Mouse (Mus musculus) urinary bladder, postnatal 4 days (tissue): Measurements from ENCODE around the gene Klhl26.

Experiments
- DNase-seq, 2 experiments: peaks; one replicate each; pipeline ENCODE4 v3.0.0; 2021 to 2022; ENCODE audit warnings: low spot score in 2 of 2

Gene Klhl26

DNA sequence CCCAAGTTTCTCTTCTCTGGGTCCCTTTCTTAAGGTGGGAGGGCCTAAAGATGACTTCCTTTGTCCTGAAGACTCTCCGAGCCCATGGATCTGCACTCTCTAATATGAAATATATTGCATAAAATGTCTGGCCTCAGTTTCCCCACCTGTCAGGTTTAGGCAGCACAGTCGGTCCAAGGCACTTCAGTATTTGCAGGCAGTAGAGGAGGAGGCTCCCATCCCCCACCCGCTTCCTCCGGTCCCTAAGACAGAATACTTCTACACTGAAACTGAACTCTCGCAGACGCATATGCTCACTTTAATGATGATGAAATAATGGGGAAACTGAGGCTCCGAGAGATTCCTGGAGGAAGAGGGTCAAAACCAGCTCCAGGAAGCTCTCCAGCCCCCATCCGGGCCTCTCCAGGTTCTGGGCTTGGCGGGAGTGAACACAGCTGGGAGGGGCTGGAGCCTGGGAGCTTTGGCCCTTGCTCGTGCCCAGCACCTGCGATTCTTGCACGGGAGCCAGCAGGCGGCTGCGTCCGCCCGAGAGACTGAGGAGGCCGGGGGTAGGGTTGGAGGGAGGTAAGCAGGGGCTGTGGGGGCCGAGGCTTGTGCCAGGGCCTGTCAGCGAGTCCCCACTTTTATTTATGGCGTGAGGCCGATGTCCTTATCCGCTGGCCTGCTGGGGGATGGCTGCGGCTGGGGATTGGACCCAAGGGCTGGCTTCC, 25.2 kb upstream of the Klhl26 start:
- peak in 1 of 2 experiments; percentile 32 for DNase-seq

GRCm38 (mm10) chr8:70500386-70501301, 23.9 kb upstream of the Klhl26 start:
- DNase-seq = no peak

- no peak for DNase-seq
Observed at GRCm38 (mm10) chr8:70495771-70496062, 18.9 kb upstream of the Klhl26 start.

DNA sequence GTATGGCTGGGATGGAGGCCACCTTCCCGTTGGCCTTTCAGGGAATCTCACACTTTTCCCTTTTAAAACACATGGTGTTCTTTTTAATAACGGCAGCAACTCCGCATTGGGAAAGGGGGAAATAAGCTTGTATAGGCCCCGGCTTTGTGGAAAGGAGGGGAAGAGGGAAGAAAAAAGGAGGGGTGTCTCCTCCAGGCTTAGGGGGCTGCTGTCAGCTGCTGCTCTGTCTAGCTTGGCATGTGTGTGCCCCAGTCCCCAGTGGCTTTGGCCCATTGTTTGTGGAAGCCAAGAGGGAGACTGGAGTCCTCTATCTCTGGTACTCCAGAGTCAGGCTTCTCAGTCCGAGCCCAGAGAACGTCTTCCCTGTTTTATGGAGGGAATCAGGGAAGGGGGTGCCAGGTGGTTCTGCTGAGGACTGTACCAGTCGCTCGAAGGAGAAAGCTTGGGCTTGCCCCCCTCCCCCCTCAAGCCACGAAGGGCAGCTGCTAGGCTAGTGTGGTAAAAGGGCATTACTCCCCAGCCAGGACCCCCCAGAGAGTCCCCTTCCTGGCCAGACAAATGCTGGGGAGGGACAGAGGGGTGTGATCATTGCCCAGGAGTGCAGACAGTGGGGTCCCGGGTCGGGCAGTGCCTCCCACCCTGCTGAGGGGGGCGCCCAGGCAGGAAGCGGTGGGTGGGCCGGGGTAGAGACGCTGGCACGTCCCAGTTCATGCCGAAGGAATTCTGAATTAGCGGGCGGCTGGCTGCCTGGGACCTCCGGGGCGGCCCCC, 18.4 kb upstream of the Klhl26 start:
- DNase-seq = no peak

GRCm38 (mm10) chr8:70494416-70494945, 17.7 kb upstream of the Klhl26 start:
- DNase-seq = no peak

DNA sequence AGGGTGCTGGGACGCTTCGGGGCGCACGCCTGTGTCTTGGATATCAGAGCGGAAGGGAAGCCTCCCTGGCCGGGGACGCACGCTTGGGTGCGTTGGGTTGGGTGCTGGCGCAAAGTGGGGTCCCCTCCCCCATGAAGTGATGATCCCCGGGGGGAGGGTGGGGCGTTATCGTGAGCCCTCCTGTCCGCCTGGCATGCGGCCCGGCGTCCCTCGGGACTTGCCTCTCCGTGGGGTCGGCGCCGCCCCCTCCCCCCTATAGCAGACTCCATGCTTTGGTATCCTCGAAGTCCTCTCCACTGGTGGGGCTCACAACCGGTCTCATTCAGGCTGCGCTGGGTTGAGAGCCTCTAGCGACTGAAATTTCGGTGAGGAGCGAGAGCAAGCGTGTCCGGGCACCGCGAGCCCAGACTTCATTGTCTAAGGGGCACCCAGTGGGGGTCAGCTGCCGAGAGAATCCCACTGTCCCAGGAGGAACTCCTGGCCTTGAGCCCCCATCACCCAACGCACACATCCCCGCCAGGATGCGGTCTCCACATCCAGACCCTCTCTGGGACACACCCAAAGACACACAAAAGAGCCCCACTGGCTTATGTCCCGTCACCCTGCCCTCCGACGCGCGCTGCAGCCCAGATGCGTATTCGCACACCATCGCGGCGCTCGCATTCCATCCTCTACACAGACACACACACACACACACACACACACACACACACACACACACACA, 17.1 kb upstream of the Klhl26 start:
- no peak for DNase-seq

- DNase-seq = no peak
Observed at GRCm38 (mm10) chr8:70492664-70493640, 16.2 kb upstream of the Klhl26 start, which contains the start of gene Crlf1. Gene Crlf1, plus strand, starts transcription at chr8:70493158.

- no peak for DNase-seq
Observed at GRCm38 (mm10) chr8:70490880-70491495, 14.2 kb upstream of the Klhl26 start.

GRCm38 (mm10) chr8:70490061-70490879, 13.5 kb upstream of the Klhl26 start:
- no peak for DNase-seq

- DNase-seq = no peak
Observed at GRCm38 (mm10) chr8:70489576-70489975, 12.8 kb upstream of the Klhl26 start.

- no peak for DNase-seq
Observed at GRCm38 (mm10) chr8:70488931-70489470, 12.2 kb upstream of the Klhl26 start.

GRCm38 (mm10) chr8:70487993-70488796, 11.4 kb upstream of the Klhl26 start:
- no peak for DNase-seq

DNA sequence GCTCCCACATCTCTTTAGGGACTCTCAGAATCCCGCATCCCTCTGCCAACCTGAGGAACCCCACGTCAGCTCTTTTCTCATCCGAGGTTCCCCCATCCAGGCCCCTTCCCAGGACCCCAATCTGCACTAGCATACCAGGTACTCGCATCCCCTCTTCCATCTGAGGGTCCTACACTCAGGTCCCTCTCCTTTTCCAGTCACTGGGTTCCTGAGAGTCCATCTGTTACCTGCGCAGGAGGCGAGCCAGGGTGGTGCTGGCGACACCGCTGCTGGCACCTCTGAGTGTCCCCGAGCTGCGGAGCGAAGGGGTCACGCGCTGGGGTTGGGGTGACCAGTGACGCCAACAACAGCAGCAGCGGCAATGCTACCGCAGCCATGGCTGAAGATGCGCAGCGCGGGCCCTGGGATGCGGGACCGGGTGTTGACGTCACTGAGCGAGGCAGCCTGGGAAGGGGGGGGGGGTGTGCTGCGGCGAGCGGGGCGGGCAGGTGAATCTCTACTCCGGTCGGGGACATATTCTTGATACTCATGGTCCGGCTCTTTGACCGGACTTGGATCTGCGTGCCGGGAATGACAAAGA, 10.3 kb upstream of the Klhl26 start, which contains the start of gene Tmem59l:
Gene Tmem59l (minus strand): TSS at position 418 of the 580 bp plus-strand sequence.
- no peak for DNase-seq

DNA sequence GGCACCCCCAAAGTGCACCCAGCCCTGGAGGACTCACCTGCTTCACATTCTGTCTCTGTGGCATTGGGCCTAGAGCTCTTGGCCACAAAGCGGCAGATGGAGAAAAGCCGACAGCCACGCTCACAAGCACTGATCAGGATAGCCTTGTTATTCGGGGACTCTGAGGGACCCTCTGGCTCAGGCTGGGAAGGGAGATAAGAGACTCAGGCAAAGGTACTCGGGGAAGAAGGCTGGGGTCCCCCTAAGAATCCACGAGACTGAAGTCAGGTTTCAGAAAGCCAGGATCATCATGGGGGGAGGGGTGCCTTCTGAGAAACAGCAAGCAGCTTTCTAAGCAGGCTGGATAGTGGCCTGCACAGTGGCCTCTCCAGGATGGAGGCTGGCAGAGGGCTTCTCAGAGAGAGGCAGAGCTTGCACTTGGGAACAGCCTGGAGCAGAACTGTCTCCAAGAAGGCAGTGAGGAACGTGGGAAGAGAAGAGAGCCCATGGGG, 9.5 kb upstream of the Klhl26 start:
- no peak for DNase-seq

GRCm38 (mm10) chr8:70482943-70483342, 6.2 kb upstream of the Klhl26 start:
- DNase-seq = no peak

GRCm38 (mm10) chr8:70481908-70482307, 5.1 kb upstream of the Klhl26 start:
- DNase-seq = no peak
